Mouse (Mus musculus) limb, embryonic 12.5 days (tissue): Measurements from ENCODE around the gene Tmem52. TPM values are rescaled to one million over a fixed set of nuclear protein-coding genes. Genes with fewer than 3 reads are reported as not detected.

Source experiments
- ATAC-seq: fragments of 200-750 bp; cut with Nextera tagmentation; 2 replicates; pipeline ENCODE4 v1.8.0; 2017; ENCODE audit warnings: low read depth, moderate TSS enrichment; ENCODE audit not compliant: insufficient number of reproducible peaks, insufficient read depth, low FRiP score, low TSS enrichment
- H3K27ac ChIP-seq: fragments of 300-500 bp; sonication (generic); 2 replicates; pipeline ENCODE4 v1.5.1; 2016; ENCODE audit warnings: mild to moderate bottlenecking, moderate library complexity
- H3K27me3 ChIP-seq: fragments of 300-500 bp; sonication (generic); 2 replicates; pipeline ENCODE4 v1.6.1; 2016; ENCODE audit warnings: mild to moderate bottlenecking, moderate library complexity
- H3K36me3 ChIP-seq: fragments of 300-500 bp; sonication (generic); 2 replicates; pipeline ENCODE4 v1.6.1; 2016; ENCODE audit warnings: mild to moderate bottlenecking, moderate library complexity
- H3K4me1 ChIP-seq: fragments of 300-500 bp; sonication (generic); replicated peaks from 2 replicates; pipeline ENCODE4 v1.6.1; 2016
- H3K4me2 ChIP-seq: fragments of 300-500 bp; sonication (generic); 2 replicates; pipeline ENCODE4 v1.6.1; 2016; ENCODE audit warnings: mild to moderate bottlenecking, moderate library complexity
- H3K4me3 ChIP-seq: fragments of 300-500 bp; sonication (generic); replicated peaks from 2 replicates; pipeline ENCODE4 v1.5.1; 2016; ENCODE audit warnings: mild to moderate bottlenecking
- H3K9ac ChIP-seq: fragments of 300-500 bp; sonication (generic); replicated peaks from 2 replicates; pipeline ENCODE4 v1.6.1; 2016; ENCODE audit warnings: mild to moderate bottlenecking, moderate library complexity
- H3K9me3 ChIP-seq: fragments of 300-500 bp; sonication (generic); 2 replicates; pipeline ENCODE4 v1.6.1; 2016; ENCODE audit warnings: mild to moderate bottlenecking, moderate library complexity
- WGBS: fragments of 180-500 bp; shearing (Covaris S2); methylation state at CpG from one replicate; pipeline ENCODE4 v1.1.7; 2016; 5-methylcytosine and 5-hydroxymethylcytosine counted together
- polyA plus RNA-seq: library from polyadenylated mRNA; unstranded; fragments of >200 nt; fragmentation: Nextera tagmentation; extraction: Ambion mirVana; gene quantifications from 2 replicates; pipeline ENCODE4 v1.2.1, GENCODE M21; 2016

Gene Tmem52
- polyA plus RNA-seq, 1 experiment from 2014 or later = not detected

- H3K36me3 ChIP-seq = 0 out of 2 replicates have a peak, but pooled peaks cover 7% of the 10 kb centered on the region
- 27% methylated on average over 5 of the region's 5 CpGs for WGBS
- peak overlapping the region; percentile 78 for H3K4me2 ChIP-seq
- peak overlapping the region; percentile 97 for H3K27ac ChIP-seq
- no peaks in the 10 kb centered on the region for H3K27me3 ChIP-seq
- ATAC-seq = no peak
- no peaks in the 10 kb centered on the region for H3K9me3 ChIP-seq
- H3K4me3 ChIP-seq = peak overlapping the region; percentile 90
- H3K4me1 ChIP-seq = peaks cover 43% of the 10 kb centered on the region
- peak overlapping the region; percentile 100 for H3K9ac ChIP-seq
Measured at GRCm38 (mm10) chr4:155490456-155490855, 21.5 kb downstream of the Tmem52 start.

GRCm38 (mm10) chr4:155490990-155491504 is 22.1 kb downstream of the Tmem52 start, which contains the start of gene Gnb1:
TSS of gene Gnb1 (plus strand) at chr4:155491361.
- 0 out of 2 replicates have a peak, but pooled peaks cover 7% of the 10 kb centered on the region for H3K36me3 ChIP-seq
- ATAC-seq = peak; percentile 75
- peak within 1 kb of the TSS; percentile 78 for H3K4me2 ChIP-seq
- H3K9me3 ChIP-seq = no peaks in the 10 kb centered on the region
- H3K4me3 ChIP-seq = peak within 1 kb of the TSS; percentile 90
- peaks cover 43% of the 10 kb centered on the region for H3K4me1 ChIP-seq
- peak within 1 kb of the TSS; percentile 97 for H3K27ac ChIP-seq
- no peaks in the 10 kb centered on the region for H3K27me3 ChIP-seq
- WGBS = under 1% methylated on average over 49 of the region's 60 CpGs
- peak within 1 kb of the TSS; percentile 100 for H3K9ac ChIP-seq

GRCm38 (mm10) chr4:155491529-155492130 is 22.7 kb downstream of the Tmem52 start:
- no peaks in the 10 kb centered on the region for H3K27me3 ChIP-seq
- H3K9me3 ChIP-seq = no peaks in the 10 kb centered on the region
- H3K36me3 ChIP-seq = peaks cover 10% of the 10 kb centered on the region; the same call in 1 of the 2 replicates
- WGBS = under 1% methylated on average over 53 of the region's 54 CpGs
- peak overlapping the region; percentile 97 for H3K27ac ChIP-seq
- peaks cover 43% of the 10 kb centered on the region for H3K4me1 ChIP-seq
- peak overlapping the region; percentile 90 for H3K4me3 ChIP-seq
- peak overlapping the region; percentile 78 for H3K4me2 ChIP-seq
- peak; percentile 40; the same call in 1 of the 2 replicates for ATAC-seq
- H3K9ac ChIP-seq = peak overlapping the region; percentile 100

GRCm38 (mm10) chr4:155492131-155492633 is 23.3 kb downstream of the Tmem52 start:
- WGBS = under 1% methylated on average over 51 of the region's 51 CpGs
- Histone ChIP-seq H3K36me3 (peaks cover 10% of the 10 kb centered on the region; the same call in 1 of the 2 replicates), H3K27me3 (no peaks in the 10 kb centered on the region), H3K9me3 (no peaks in the 10 kb centered on the region), H3K9ac (peak overlapping the region; percentile 100), H3K4me2 (peak overlapping the region; percentile 78), H3K4me3 (peak overlapping the region; percentile 90), H3K4me1 (peaks cover 43% of the 10 kb centered on the region), H3K27ac (peak overlapping the region; percentile 97)
- no peak for ATAC-seq

- Histone ChIP-seq H3K9ac (no peak overlapping the region), H3K9me3 (no peaks in the 10 kb centered on the region), H3K36me3 (peaks cover 10% of the 10 kb centered on the region; the same call in 1 of the 2 replicates), H3K27ac (no peak overlapping the region), H3K4me2 (no peak overlapping the region), H3K4me1 (peaks cover 34% of the 10 kb centered on the region), H3K4me3 (no peak overlapping the region), H3K27me3 (no peaks in the 10 kb centered on the region)
- ATAC-seq = no peak
- 81% methylated on average over 4 of the region's 4 CpGs for WGBS
Measured at GRCm38 (mm10) chr4:155494891-155495290, 26.0 kb downstream of the Tmem52 start.

- no peak for ATAC-seq
- 98% methylated on average over 3 of the region's 3 CpGs for WGBS
Measured at GRCm38 (mm10) chr4:155497963-155498362, 29.0 kb downstream of the Tmem52 start.

GRCm38 (mm10) chr4:155501126-155501525 is 32.2 kb downstream of the Tmem52 start:
- Histone ChIP-seq H3K36me3 (peaks cover 15% of the 10 kb centered on the region; the same call in 1 of the 2 replicates), H3K9ac (no peak overlapping the region), H3K9me3 (no peaks in the 10 kb centered on the region), H3K4me1 (peaks cover 16% of the 10 kb centered on the region), H3K4me3 (no peak overlapping the region), H3K27ac (no peak overlapping the region), H3K4me2 (no peak overlapping the region), H3K27me3 (no peaks in the 10 kb centered on the region)
- whole genome bisulfite sequencing = 81% methylated on average over 2 of the region's 2 CpGs
- ATAC-seq = no peak

More at GRCm38 (mm10) chr4:155497963-155498362, 29.0 kb downstream of the Tmem52 start:
- no peak overlapping the region for H3K4me3 ChIP-seq
- H3K4me2 ChIP-seq = no peak overlapping the region
- H3K36me3 ChIP-seq = peaks cover 22% of the 10 kb centered on the region; the same call in 1 of the 2 replicates
- no peaks in the 10 kb centered on the region for H3K9me3 ChIP-seq
- H3K4me1 ChIP-seq = peaks cover 22% of the 10 kb centered on the region
- H3K9ac ChIP-seq = no peak overlapping the region
- no peak overlapping the region for H3K27ac ChIP-seq
- H3K27me3 ChIP-seq = no peaks in the 10 kb centered on the region

- Histone ChIP-seq H3K4me2 (no peak overlapping the region), H3K9me3 (no peaks in the 10 kb centered on the region), H3K27ac (no peak overlapping the region), H3K4me1 (peaks cover 13% of the 10 kb centered on the region), H3K9ac (no peak overlapping the region), H3K4me3 (no peak overlapping the region), H3K27me3 (no peaks in the 10 kb centered on the region), H3K36me3 (0 out of 2 replicates have a peak, but pooled peaks cover 15% of the 10 kb centered on the region)
- WGBS = 72% methylated on average over 8 of the region's 8 CpGs
- ATAC-seq = no peak
Measured at GRCm38 (mm10) chr4:155505067-155505466, 36.2 kb downstream of the Tmem52 start.

- Histone ChIP-seq H3K4me1 (peaks cover 13% of the 10 kb centered on the region), H3K27me3 (no peaks in the 10 kb centered on the region), H3K4me3 (no peak overlapping the region), H3K9ac (no peak overlapping the region), H3K27ac (no peak overlapping the region), H3K36me3 (0 out of 2 replicates have a peak, but pooled peaks cover 13% of the 10 kb centered on the region), H3K4me2 (no peak overlapping the region), H3K9me3 (no peaks in the 10 kb centered on the region)
- 87% methylated on average over 5 of the region's 5 CpGs for WGBS
- ATAC-seq = no peak
Measured at GRCm38 (mm10) chr4:155505671-155506295, 36.9 kb downstream of the Tmem52 start.

- peaks cover 13% of the 10 kb centered on the region for H3K4me1 ChIP-seq
- ATAC-seq = no peak
- H3K4me2 ChIP-seq = no peak overlapping the region
- H3K4me3 ChIP-seq = no peak overlapping the region
- no peak overlapping the region for H3K27ac ChIP-seq
- no peak overlapping the region for H3K9ac ChIP-seq
- 93% methylated on average over 4 of the region's 4 CpGs for WGBS
- no peaks in the 10 kb centered on the region for H3K27me3 ChIP-seq
- no peaks in the 10 kb centered on the region for H3K9me3 ChIP-seq
- H3K36me3 ChIP-seq = peaks cover 8% of the 10 kb centered on the region; the same call in 1 of the 2 replicates
Measured at GRCm38 (mm10) chr4:155508614-155509013, 39.7 kb downstream of the Tmem52 start.

GRCm38 (mm10) chr4:155510981-155511380 is 42.1 kb downstream of the Tmem52 start:
- H3K4me1 ChIP-seq = no peaks in the 10 kb centered on the region
- no peaks in the 10 kb centered on the region for H3K27me3 ChIP-seq
- no peak overlapping the region for H3K4me3 ChIP-seq
- H3K36me3 ChIP-seq = peaks cover 10% of the 10 kb centered on the region; the same call in 1 of the 2 replicates
- no peaks in the 10 kb centered on the region for H3K9me3 ChIP-seq
- H3K9ac ChIP-seq = no peak overlapping the region
- no peak overlapping the region for H3K27ac ChIP-seq
- ATAC-seq = no peak
- no peak overlapping the region for H3K4me2 ChIP-seq
- 93% methylated on average over 1 of the region's 1 CpGs for WGBS
